Mouse (Mus musculus): ENCODE measurements around the gene Foxn3. TPM values are rescaled to one million over a fixed set of nuclear protein-coding genes. Genes with fewer than 3 reads are reported as not detected.

The Foxn3 gene
- total and polyA plus RNA-seq, 3 experiments, result 9.7 to 26.8 (median 11.0) TPM

DNA sequence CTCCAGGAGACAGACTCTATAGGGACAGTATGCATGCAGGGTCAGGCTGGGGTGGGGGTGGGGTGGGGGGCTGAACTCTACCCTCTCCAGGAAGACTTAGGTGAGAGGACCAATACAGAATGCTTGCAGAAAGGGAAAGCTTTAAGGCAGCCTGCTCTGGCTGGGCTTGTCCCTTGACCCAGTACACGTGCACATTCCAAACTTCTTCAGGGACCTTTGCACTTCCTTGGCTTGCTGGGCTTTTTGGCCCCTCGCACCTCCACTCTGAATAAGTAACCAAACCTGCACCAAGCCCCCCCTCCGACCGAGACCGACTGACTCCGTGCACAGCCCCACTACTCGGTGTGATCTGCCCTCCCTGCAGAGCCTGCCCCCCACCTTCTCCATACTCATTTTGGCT, 151.3 kb downstream of the Foxn3 start:
- no peak overlapping the region for H3K9ac ChIP-seq (ENCODE audit: insufficient read depth, low read depth)
- H3K4me2 ChIP-seq (ENCODE audit: insufficient read depth, low read depth, poor library complexity, severe bottlenecking), result no peak overlapping the region
- in situ Hi-C loops (cut with MboI; ENCODE audit: low pct_ligation_motif_present, low pct_unique_long_range_greater_than_20kb, low sequenced_read_pairs), result no loop called here
- H3K4me3 ChIP-seq (replicated peaks in 1 of 3; ENCODE audit: low read depth in 2 of 3, low read length in 2 of 3, poor library complexity in 1 of 3), result no peak overlapping the region
- no peak overlapping the region for H3K27ac ChIP-seq (ENCODE audit: insufficient read depth, low read depth)
- peaks cover 0 to 27% of the 10 kb centered on the region in 2 experiments; a peak in 2 of 4 replicates for H3K4me1 ChIP-seq (ENCODE audit: control insufficient read depth in 1 of 2, insufficient read depth in 2 of 2)
- no peaks in the 10 kb centered on the region for H3K27me3 ChIP-seq (replicated peaks)
- dilution Hi-C loops (cut with MboI; ENCODE audit: extremely low pct_ligation_motif_present, extremely low pct_unique_long_range_greater_than_20kb, low sequenced_read_pairs), result no loop called here
- DNase-seq (ENCODE audit: extremely low read depth), result no peak
- TF ChIP-seq USF2 (conservative IDR thresholded peaks at IDR 0.05; ENCODE audit: low read depth, low read length) (no peak), HCFC1 (IDR thresholded peaks at IDR 0.05; ENCODE audit: low read depth, low read length) (no peak)
- H3K9me3 ChIP-seq (replicated peaks; ENCODE audit: low read length), result no peaks in the 10 kb centered on the region
- no peaks in the 10 kb centered on the region for H3K79me2 ChIP-seq (replicated peaks; ENCODE audit: control insufficient read depth, extremely low read depth, insufficient read depth, poor library complexity, severe bottlenecking)
- peaks cover 0 to 10% of the 10 kb centered on the region in 2 experiments for H3K36me3 ChIP-seq (replicated peaks in 1 of 2; ENCODE audit: control insufficient read depth in 1 of 2, insufficient read depth in 1 of 2, low read length in 1 of 2)

DNA sequence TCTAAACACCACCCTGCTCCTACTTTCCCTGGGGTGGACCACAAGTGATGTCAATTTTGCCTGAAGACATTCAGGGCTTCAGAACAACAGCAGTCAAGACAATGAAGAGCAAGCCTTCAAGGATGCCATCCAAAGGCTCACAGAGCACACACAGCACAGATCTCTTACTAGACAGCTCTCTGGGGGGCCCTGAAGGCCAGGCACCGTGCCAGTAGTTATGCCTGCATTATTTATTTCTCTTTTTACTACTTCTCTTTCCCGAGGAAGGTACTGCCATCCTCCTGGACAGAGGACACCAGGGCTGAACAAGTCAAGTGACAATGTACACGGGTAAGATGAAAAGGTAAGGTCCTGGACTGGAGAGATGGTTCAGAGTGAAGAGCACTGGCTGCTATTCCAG, 154.7 kb downstream of the Foxn3 start:
- TF ChIP-seq E2F4 (IDR thresholded peaks at IDR 0.05; ENCODE audit: insufficient replicate concordance, low read depth, low read length) (no peak), MYC (IDR thresholded peaks at IDR 0.05; ENCODE audit: low read depth, low read length) (no peak), MAFK (IDR thresholded peaks at IDR 0.05; ENCODE audit: insufficient replicate concordance, low read length) (no peak), ZMIZ1 (IDR thresholded peaks at IDR 0.05; ENCODE audit: low read depth, low read length) (no peak), MAX (IDR thresholded peaks at IDR 0.05; ENCODE audit: low read length) (no peak), MAZ (IDR thresholded peaks at IDR 0.05; ENCODE audit: low read depth, low read length) (no peak), PAX5 (IDR thresholded peaks at IDR 0.05; ENCODE audit: low read length) (no peak), IRF4 (IDR thresholded peaks at IDR 0.05; ENCODE audit: low read depth, low read length) (no peak), MEF2A (IDR thresholded peaks at IDR 0.05; ENCODE audit: borderline replicate concordance, low read depth, low read length) (no peak), ZC3H11A (IDR thresholded peaks at IDR 0.05; ENCODE audit: low read depth, low read length) (no peak), TBP (conservative IDR thresholded peaks at IDR 0.05; ENCODE audit: low read depth, low read length) (no peak), POLR2A (IDR thresholded peaks at IDR 0.05; ENCODE audit: low read depth, low read length) (no peak), CHD1 (IDR thresholded peaks at IDR 0.05; ENCODE audit: low read depth, low read length) (no peak), SMC3 (IDR thresholded peaks at IDR 0.05; ENCODE audit: low read depth, low read length) (no peak), MXI1 (IDR thresholded peaks at IDR 0.05; ENCODE audit: low read depth, low read length) (no peak), CHD2 (IDR thresholded peaks at IDR 0.05; ENCODE audit: low read length) (no peak)
- no peaks in the 10 kb centered on the region for H3K27me3 ChIP-seq (replicated peaks)
- H3K27ac ChIP-seq (ENCODE audit: insufficient read depth, low read depth), result no peak overlapping the region
- H3K9me3 ChIP-seq (replicated peaks; ENCODE audit: low read length), result no peaks in the 10 kb centered on the region
- H3K4me1 ChIP-seq (ENCODE audit: control insufficient read depth in 1 of 2, insufficient read depth in 2 of 2), result peaks cover 0 to 34% of the 10 kb centered on the region in 2 experiments; a peak in 3 of 4 replicates
- no peaks in the 10 kb centered on the region for H3K79me2 ChIP-seq (replicated peaks; ENCODE audit: control insufficient read depth, extremely low read depth, insufficient read depth, poor library complexity, severe bottlenecking)
- H3K36me3 ChIP-seq (replicated peaks in 1 of 2; ENCODE audit: control insufficient read depth in 1 of 2, insufficient read depth in 1 of 2, low read length in 1 of 2), result peaks cover 0 to 9% of the 10 kb centered on the region in 2 experiments
- no peak overlapping the region for H3K4me3 ChIP-seq (replicated peaks in 1 of 3; ENCODE audit: low read depth in 2 of 3, low read length in 2 of 3, poor library complexity in 1 of 3)
- in situ Hi-C loops (cut with MboI; ENCODE audit: low pct_ligation_motif_present, low pct_unique_long_range_greater_than_20kb, low sequenced_read_pairs), result no loop called here
- dilution Hi-C loops (cut with MboI; ENCODE audit: extremely low pct_ligation_motif_present, extremely low pct_unique_long_range_greater_than_20kb, low sequenced_read_pairs), result no loop called here
- H3K4me2 ChIP-seq (ENCODE audit: insufficient read depth, low read depth, poor library complexity, severe bottlenecking), result no peak overlapping the region
- DNase-seq (ENCODE audit: extremely low read depth), result no peak
- no peak overlapping the region for H3K9ac ChIP-seq (ENCODE audit: insufficient read depth, low read depth)

Data from CH12.LX (cell line).